Mouse (Mus musculus) CH12.LX (cell line): ENCODE results near the gene Qprt. TPM values are rescaled to one million over a fixed set of nuclear protein-coding genes. Genes with fewer than 3 reads are reported as not detected.
A peak's percentile ranks its signal among the peaks of the same experiment; 100 is the strongest.

Experiments
- DNase-seq: peaks from one replicate; pipeline ENCODE4 v3.0.0-alpha.2; 2013; ENCODE audit errors: extremely low read depth
- H3K27ac ChIP-seq: 2 replicates; pipeline ENCODE4 v1.5.1; 2012; ENCODE audit warnings: low read depth, mild to moderate bottlenecking, control low read depth, moderate library complexity; ENCODE audit not compliant: insufficient read depth
- H3K27me3 ChIP-seq: replicated peaks from 2 replicates; pipeline ENCODE3; 2012; ENCODE audit warnings: inconsistent platforms
- H3K36me3 ChIP-seq, 2 experiments: replicated peaks in 1 of 2; 2 replicates each; pipeline versions ENCODE3 to v1.6.1; 2012; ENCODE audit warnings: inconsistent platforms in 1 of 2, low read length in 1 of 2, mild to moderate bottlenecking in 1 of 2, mixed read lengths in 1 of 2, moderate library complexity in 1 of 2; ENCODE audit not compliant: control insufficient read depth in 1 of 2, insufficient read depth in 1 of 2
- H3K4me1 ChIP-seq, 2 experiments: 2 replicates each; pipeline ENCODE4 v1.6.1; 2012; ENCODE audit warnings: inconsistent platforms in 1 of 2, moderate library complexity in 1 of 2; ENCODE audit not compliant: insufficient read depth in 2 of 2, control insufficient read depth in 1 of 2
- H3K4me2 ChIP-seq: 2 replicates; pipeline ENCODE4 v1.6.1; 2012; ENCODE audit warnings: low read depth, mild to moderate bottlenecking, control low read depth; ENCODE audit not compliant: poor library complexity, insufficient read depth, severe bottlenecking
- H3K4me3 ChIP-seq, 3 experiments: fragments of 150-350 bp in 1 of 3; sonication (generic) in 1 of 3; replicated peaks in 1 of 3; 2 replicates each; pipeline versions ENCODE3 to v1.5.1; 2011 to 2012; ENCODE audit warnings: low read depth in 2 of 3, low read length in 2 of 3, mild to moderate bottlenecking in 2 of 3, moderate library complexity in 2 of 3, control low read depth in 1 of 3, improper control_type of control experiment in 1 of 3, inconsistent platforms in 1 of 3, mixed read lengths in 1 of 3; ENCODE audit not compliant: poor library complexity in 1 of 3
- H3K79me2 ChIP-seq: replicated peaks from 2 replicates; pipeline ENCODE4 v1.6.1; 2012; ENCODE audit warnings: mild to moderate bottlenecking, moderate library complexity; ENCODE audit not compliant: control insufficient read depth, poor library complexity, insufficient read depth, severe bottlenecking; ENCODE audit errors: extremely low read depth
- H3K9ac ChIP-seq: 2 replicates; pipeline ENCODE4 v1.6.1; 2012; ENCODE audit warnings: low read depth, mild to moderate bottlenecking, control low read depth, moderate library complexity; ENCODE audit not compliant: insufficient read depth
- H3K9me3 ChIP-seq: replicated peaks from 2 replicates; pipeline ENCODE3; 2012; ENCODE audit warnings: low read length, inconsistent platforms, mixed read lengths
- BHLHE40 ChIP-seq: IDR thresholded peaks from 2 replicates; pipeline ENCODE4 v1.6.1; 2011; ENCODE audit warnings: mild to moderate bottlenecking, low read depth, low read length, improper control_type of control experiment
- CHD1 ChIP-seq: IDR thresholded peaks from 2 replicates; pipeline ENCODE4 v1.6.1; 2012; ENCODE audit warnings: low read depth, low read length, improper control_type of control experiment, inconsistent platforms
- CHD2 ChIP-seq: IDR thresholded peaks from 2 replicates; pipeline ENCODE4 v1.6.1; 2011; ENCODE audit warnings: low read length, improper control_type of control experiment
- ELF1 ChIP-seq: IDR thresholded peaks from 2 replicates; pipeline ENCODE4 v1.6.1; 2014; ENCODE audit warnings: low read depth, mild to moderate bottlenecking, inconsistent platforms, low read length, improper control_type of control experiment
- EP300 ChIP-seq: IDR thresholded peaks from 2 replicates; pipeline ENCODE4 v1.6.1; 2011; ENCODE audit warnings: low read length, improper control_type of control experiment
- ETS1 ChIP-seq: conservative IDR thresholded peaks from 2 replicates; pipeline ENCODE4 v1.6.1; 2012; ENCODE audit warnings: low read depth, mild to moderate bottlenecking, inconsistent platforms, low read length, improper control_type of control experiment, moderate library complexity
- GABPA ChIP-seq: IDR thresholded peaks from 2 replicates; pipeline ENCODE4 v1.6.1; 2012; ENCODE audit warnings: low read depth, low read length, improper control_type of control experiment, inconsistent platforms; ENCODE audit not compliant: insufficient replicate concordance
- JUN ChIP-seq: IDR thresholded peaks from 2 replicates; pipeline ENCODE4 v1.6.1; 2011; ENCODE audit warnings: low read depth, mild to moderate bottlenecking, low read length, improper control_type of control experiment, moderate library complexity; ENCODE audit not compliant: insufficient read depth
- KAT2A ChIP-seq: IDR thresholded peaks from 2 replicates; pipeline ENCODE4 v1.6.1; 2012; ENCODE audit warnings: low read length, improper control_type of control experiment, inconsistent platforms; ENCODE audit not compliant: insufficient replicate concordance
- MAFK ChIP-seq: IDR thresholded peaks from 2 replicates; pipeline ENCODE4 v1.6.1; 2011; ENCODE audit warnings: low read length, improper control_type of control experiment; ENCODE audit not compliant: insufficient replicate concordance
- MEF2A ChIP-seq: IDR thresholded peaks from 2 replicates; pipeline ENCODE4 v1.6.1; 2014; ENCODE audit warnings: low read depth, mild to moderate bottlenecking, inconsistent platforms, low read length, improper control_type of control experiment, borderline replicate concordance
- MYC ChIP-seq: IDR thresholded peaks from 2 replicates; pipeline ENCODE4 v1.6.1; 2011; ENCODE audit warnings: low read depth, mild to moderate bottlenecking, improper control_type of control experiment, low read length
- PAX5 ChIP-seq: IDR thresholded peaks from 2 replicates; pipeline ENCODE4 v1.6.1; 2012; ENCODE audit warnings: low read length, inconsistent platforms, mixed read lengths
- POLR2A ChIP-seq: IDR thresholded peaks from 2 replicates; pipeline ENCODE4 v1.6.1; 2011; ENCODE audit warnings: low read depth, mild to moderate bottlenecking, improper control_type of control experiment, low read length
- POLR2AphosphoS2 ChIP-seq: IDR thresholded peaks from 2 replicates; pipeline ENCODE4 v1.6.1; 2011; ENCODE audit warnings: low read depth, low read length, improper control_type of control experiment
- TCF12 ChIP-seq: IDR thresholded peaks from 2 replicates; pipeline ENCODE4 v1.6.1; 2014; ENCODE audit warnings: low read depth, mild to moderate bottlenecking, inconsistent platforms, low read length, improper control_type of control experiment
- ZC3H11A ChIP-seq: IDR thresholded peaks from 2 replicates; pipeline ENCODE4 v1.6.1; 2012; ENCODE audit warnings: low read depth, mild to moderate bottlenecking, inconsistent platforms, low read length, improper control_type of control experiment
- ZMIZ1 ChIP-seq: IDR thresholded peaks from 2 replicates; pipeline ENCODE4 v1.6.1; 2012; ENCODE audit warnings: low read depth, mild to moderate bottlenecking, inconsistent platforms, low read length, improper control_type of control experiment
- ZNF384 ChIP-seq: IDR thresholded peaks from 2 replicates; pipeline ENCODE4 v1.6.1; 2012; ENCODE audit warnings: low read depth, low read length, improper control_type of control experiment, inconsistent platforms
- dilution Hi-C: fragments of 300-500 bp; cut with MboI; formaldehyde crosslinking; loops from 2 replicates; pipeline ENCODE4 v1.14.3; 2020; ENCODE audit warnings: low sequenced_read_pairs; ENCODE audit not compliant: extremely low pct_unique_long_range_greater_than_20kb, extremely low pct_ligation_motif_present
- in situ Hi-C: fragments of 300-500 bp; cut with MboI; formaldehyde crosslinking; loops from 3 replicates; pipeline ENCODE4 v1.14.3; 2019; ENCODE audit warnings: low sequenced_read_pairs, low pct_ligation_motif_present, low pct_unique_long_range_greater_than_20kb, mixed read lengths
- polyA plus RNA-seq: library from polyadenylated mRNA; unstranded; fragments of >175 nt; gene quantifications from 2 replicates; pipeline ENCODE4 v1.2.1, GENCODE M21; 2012; ENCODE audit warnings: low read depth; ENCODE audit not compliant: insufficient read length
- total RNA-seq, 2 experiments: library from RNA; depleted of rRNA; stranded (reverse); fragments of 300-350 nt in 1 of 2; fragments of >200 nt in 1 of 2; gene quantifications; 2 replicates each; pipeline ENCODE4 v1.2.3; 2012 to 2014

The Qprt gene
- total and polyA plus RNA-seq, 3 experiments, result 0.14 to 0.30 TPM; not detected in 1

DNA sequence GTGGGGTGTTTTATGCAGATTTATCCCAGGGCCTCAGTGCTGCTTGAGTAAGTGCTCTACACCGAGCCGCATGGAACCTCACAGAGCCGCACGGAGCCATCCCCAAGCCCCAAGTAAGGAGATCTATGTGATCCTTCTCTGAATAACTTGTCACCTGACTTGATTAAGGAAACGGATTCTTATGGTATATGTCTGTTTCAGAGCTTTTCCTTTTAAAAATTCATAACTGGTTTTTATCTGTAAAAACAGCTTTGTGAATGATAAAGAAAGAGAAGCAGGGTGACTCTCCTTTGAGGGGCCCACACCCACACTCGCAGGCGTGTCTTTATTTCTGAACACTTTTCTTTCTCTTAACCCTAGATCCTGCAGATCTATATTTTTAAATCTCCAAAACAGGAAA is 17.1 kb upstream of the Qprt start:
- H3K79me2 ChIP-seq, result no peaks in the 10 kb centered on the region
- no peak overlapping the region for H3K9ac ChIP-seq
- dilution Hi-C loops (no loop called here), in situ Hi-C loops (loop anchor here (5.0 kb wide), 1 partner anchor 48 kb away; no protein-coding TSS in a partner anchor)
- no peak overlapping the region for H3K4me3 ChIP-seq
- no peaks in the 10 kb centered on the region for H3K9me3 ChIP-seq
- H3K27ac ChIP-seq, result no peak overlapping the region
- no peak overlapping the region for H3K4me2 ChIP-seq
- H3K4me1 ChIP-seq, result peaks cover 21 to 28% of the 10 kb centered on the region in 2 experiments
- H3K27me3 ChIP-seq, result no peaks in the 10 kb centered on the region
- peaks cover 0 to 3% of the 10 kb centered on the region in 2 experiments for H3K36me3 ChIP-seq
- TF ChIP-seq CHD1 (no peak), GABPA (no peak), JUN (no peak), MYC (no peak), EP300 (no peak), ZC3H11A (no peak), PAX5 (no peak), ETS1 (no peak), MEF2A (no peak), ELF1 (no peak), POLR2AphosphoS2 (no peak), KAT2A (no peak), MAFK (no peak), BHLHE40 (no peak), TCF12 (no peak)
- no peak for DNase-seq

DNA sequence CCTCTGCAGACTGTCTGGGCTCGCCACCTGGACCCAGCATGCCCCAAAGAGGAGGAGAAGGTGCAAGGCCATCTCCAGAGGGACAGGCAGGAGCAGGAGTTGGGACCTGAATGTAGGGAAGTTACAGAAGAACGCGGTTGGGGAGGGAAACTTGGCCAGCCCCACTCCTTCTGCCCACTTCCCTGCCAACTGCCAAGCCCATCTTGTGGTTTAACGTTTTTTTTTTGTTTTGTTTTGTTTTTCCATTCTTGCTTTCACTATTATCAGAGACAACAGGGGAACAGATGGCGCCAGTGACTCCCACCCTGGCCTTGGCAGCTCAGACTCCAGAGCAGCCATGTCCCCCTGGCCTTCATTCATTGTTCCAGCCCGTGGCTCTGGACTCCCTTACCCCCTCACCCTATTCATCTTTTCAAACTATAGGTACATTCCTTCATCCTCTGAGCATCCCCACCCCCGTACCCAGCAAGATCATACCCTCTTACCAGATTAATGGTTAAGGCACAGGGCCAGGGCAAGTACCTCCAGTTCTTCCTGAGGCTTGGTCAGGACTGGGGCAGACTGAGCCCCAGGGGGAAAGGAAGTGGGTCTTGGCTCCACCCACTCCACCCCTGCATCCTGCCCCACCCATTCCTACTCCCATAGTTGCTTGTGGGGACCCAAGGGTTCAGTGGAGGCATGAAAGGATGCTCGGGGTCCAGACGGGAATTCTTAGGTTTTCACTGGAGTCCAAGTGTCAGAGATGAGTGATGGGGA is 15.4 kb upstream of the Qprt start, which contains the start of gene Spn:
TSS of gene Spn (minus strand) at position 562 of the 756 bp plus-strand sequence.
- peaks cover 25 to 30% of the 10 kb centered on the region in 2 experiments for H3K4me1 ChIP-seq
- no peaks in the 10 kb centered on the region for H3K9me3 ChIP-seq
- H3K36me3 ChIP-seq, result peaks cover 0 to 3% of the 10 kb centered on the region in 2 experiments
- no peak within 1 kb of the TSS for H3K9ac ChIP-seq
- dilution Hi-C loops, result no loop called here
- no peak within 1 kb of the TSS for H3K4me2 ChIP-seq
- H3K27ac ChIP-seq, result no peak within 1 kb of the TSS
- TF ChIP-seq ZNF384, result peak; percentile 58
- TF ChIP-seq ZMIZ1, result no peak
- TF ChIP-seq CHD2, result no peak
- TF ChIP-seq POLR2A, result 0 out of 2 replicates have a peak, but pooled peaks have one; percentile 29
- peak; percentile 40; the same call in 1 of the 2 replicates for TF ChIP-seq EP300
- no peaks in the 10 kb centered on the region for H3K27me3 ChIP-seq
- H3K79me2 ChIP-seq, result no peaks in the 10 kb centered on the region
- H3K4me3 ChIP-seq, result peak within 1 kb of the TSS in 2 of 3 experiments; percentile 4 to 28
- in situ Hi-C loops, result loop anchor here (5.0 kb wide), 1 partner anchor 50 kb away; no protein-coding TSS in a partner anchor
- DNase-seq, result no peak
